Mouse (Mus musculus): ENCODE data around the gene 2310022A10Rik. TPM values are rescaled to one million over a fixed set of nuclear protein-coding genes. Genes with fewer than 3 reads are reported as not detected.

2310022A10Rik gene
- polyA plus RNA-seq, 1 experiment from 2014 or later, result 41.5 TPM

GRCm38 (mm10) chr7:27602161-27602560, 49.1 kb downstream of the 2310022A10Rik start:
- H3K9me3 ChIP-seq (replicated peaks; ENCODE audit: control insufficient read depth, low read length), result no peaks in the 10 kb centered on the region
- no peaks in the 10 kb centered on the region for H3K36me3 ChIP-seq (ENCODE audit: control insufficient read depth, insufficient read depth)
- ATAC-seq (replicated peaks; ENCODE audit: extremely low read depth, insufficient read depth, low FRiP score), result no peak
- H3K9ac ChIP-seq (ENCODE audit: low read length), result 0 out of 2 replicates have a peak overlapping the region, but pooled peaks have one; percentile 34
- H3K4me2 ChIP-seq (ENCODE audit: low read depth, low read length), result no peak overlapping the region
- WGBS, result 73% methylated on average over 2 of the region's 2 CpGs
- H3K27me3 ChIP-seq (ENCODE audit: control insufficient read depth, insufficient read depth, low read length), result no peaks in the 10 kb centered on the region
- no peak overlapping the region for H3K4me3 ChIP-seq (ENCODE audit: low read length)
- peaks cover 87% of the 10 kb centered on the region for H3K4me1 ChIP-seq (ENCODE audit: control insufficient read depth, insufficient read depth, low read length)
- H3K27ac ChIP-seq (ENCODE audit: low read length), result no peak overlapping the region

- Histone ChIP-seq H3K27ac (ENCODE audit: low read length) (no peak overlapping the region), H3K9me3 (replicated peaks; ENCODE audit: control insufficient read depth, low read length) (no peaks in the 10 kb centered on the region)
- WGBS, result 52% methylated on average over 7 of the region's 7 CpGs
Measured at GRCm38 (mm10) chr7:27602835-27603234, 49.8 kb downstream of the 2310022A10Rik start.

DNA sequence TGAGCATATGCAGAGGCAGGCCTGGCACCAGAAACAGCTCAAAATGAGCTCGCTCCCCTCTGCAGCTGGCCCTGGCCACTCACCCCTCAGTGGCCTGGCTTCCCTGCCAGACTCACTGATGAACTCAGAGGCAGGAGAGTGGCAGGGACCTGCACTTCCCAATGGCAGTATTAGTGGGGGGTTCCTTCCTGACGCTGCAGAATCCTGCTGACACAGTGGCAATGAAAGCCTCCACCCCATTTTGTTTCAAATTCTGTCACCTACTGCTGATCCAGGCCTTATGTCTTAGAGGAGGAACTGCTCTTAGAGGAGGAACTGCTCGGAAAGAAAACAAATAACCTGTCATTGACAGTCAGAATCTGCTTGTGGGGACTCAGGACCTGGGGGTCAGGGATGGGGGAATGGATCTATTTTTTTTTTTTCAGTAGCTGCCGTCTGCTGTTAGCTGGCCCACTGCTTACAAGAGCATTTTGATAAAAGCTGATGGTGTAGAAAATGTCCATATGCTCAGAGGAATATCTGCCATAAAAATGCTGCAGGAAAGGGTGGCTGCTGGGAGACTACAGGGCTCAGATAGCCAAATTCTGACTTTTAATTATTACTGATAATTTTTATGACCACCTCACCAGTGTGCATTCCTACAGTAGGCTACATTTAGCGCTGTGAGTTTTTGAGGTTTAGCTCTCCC, 51.8 kb downstream of the 2310022A10Rik start:
- H3K4me1 ChIP-seq (ENCODE audit: control insufficient read depth, insufficient read depth, low read length), result peaks cover 91% of the 10 kb centered on the region
- H3K27me3 ChIP-seq (ENCODE audit: control insufficient read depth, insufficient read depth, low read length), result no peaks in the 10 kb centered on the region
- no peaks in the 10 kb centered on the region for H3K9me3 ChIP-seq (replicated peaks; ENCODE audit: control insufficient read depth, low read length)
- no peak overlapping the region for H3K4me2 ChIP-seq (ENCODE audit: low read depth, low read length)
- peak overlapping the region; percentile 56 for H3K9ac ChIP-seq (ENCODE audit: low read length)
- peaks cover 4% of the 10 kb centered on the region; the same call in 1 of the 2 replicates for H3K36me3 ChIP-seq (ENCODE audit: control insufficient read depth, insufficient read depth)
- no peak overlapping the region for H3K4me3 ChIP-seq (ENCODE audit: low read length)
- WGBS, result 45% methylated on average over 5 of the region's 5 CpGs
- ATAC-seq (replicated peaks; ENCODE audit: extremely low read depth, insufficient read depth, low FRiP score), result no peak
- H3K27ac ChIP-seq (ENCODE audit: low read length), result peak overlapping the region; percentile 83

More at GRCm38 (mm10) chr7:27602835-27603234, 49.8 kb downstream of the 2310022A10Rik start:
- Histone ChIP-seq H3K4me3 (ENCODE audit: low read length) (no peak overlapping the region), H3K27me3 (ENCODE audit: control insufficient read depth, insufficient read depth, low read length) (no peaks in the 10 kb centered on the region), H3K36me3 (ENCODE audit: control insufficient read depth, insufficient read depth) (no peaks in the 10 kb centered on the region), H3K9ac (ENCODE audit: low read length) (peak overlapping the region; percentile 15; the same call in 1 of the 2 replicates), H3K4me1 (ENCODE audit: control insufficient read depth, insufficient read depth, low read length) (peaks cover 87% of the 10 kb centered on the region), H3K4me2 (ENCODE audit: low read depth, low read length) (no peak overlapping the region)
- ATAC-seq (replicated peaks; ENCODE audit: extremely low read depth, insufficient read depth, low FRiP score), result no peak

- Histone ChIP-seq H3K27me3 (ENCODE audit: control insufficient read depth, insufficient read depth, low read length) (no peaks in the 10 kb centered on the region), H3K36me3 (ENCODE audit: control insufficient read depth, insufficient read depth) (peaks cover 8% of the 10 kb centered on the region; the same call in 1 of the 2 replicates), H3K9ac (ENCODE audit: low read length) (peak overlapping the region; percentile 43), H3K4me3 (ENCODE audit: low read length) (no peak overlapping the region), H3K4me2 (ENCODE audit: low read depth, low read length) (peak overlapping the region; percentile 29), H3K9me3 (replicated peaks; ENCODE audit: control insufficient read depth, low read length) (no peaks in the 10 kb centered on the region), H3K4me1 (ENCODE audit: control insufficient read depth, insufficient read depth, low read length) (peaks cover 89% of the 10 kb centered on the region), H3K27ac (ENCODE audit: low read length) (peak overlapping the region; percentile 83)
- peak; percentile 39 for ATAC-seq (replicated peaks; ENCODE audit: extremely low read depth, insufficient read depth, low FRiP score)
- 46% methylated on average over 9 of the region's 9 CpGs for WGBS
Measured at GRCm38 (mm10) chr7:27605499-27606285, 52.7 kb downstream of the 2310022A10Rik start.

DNA sequence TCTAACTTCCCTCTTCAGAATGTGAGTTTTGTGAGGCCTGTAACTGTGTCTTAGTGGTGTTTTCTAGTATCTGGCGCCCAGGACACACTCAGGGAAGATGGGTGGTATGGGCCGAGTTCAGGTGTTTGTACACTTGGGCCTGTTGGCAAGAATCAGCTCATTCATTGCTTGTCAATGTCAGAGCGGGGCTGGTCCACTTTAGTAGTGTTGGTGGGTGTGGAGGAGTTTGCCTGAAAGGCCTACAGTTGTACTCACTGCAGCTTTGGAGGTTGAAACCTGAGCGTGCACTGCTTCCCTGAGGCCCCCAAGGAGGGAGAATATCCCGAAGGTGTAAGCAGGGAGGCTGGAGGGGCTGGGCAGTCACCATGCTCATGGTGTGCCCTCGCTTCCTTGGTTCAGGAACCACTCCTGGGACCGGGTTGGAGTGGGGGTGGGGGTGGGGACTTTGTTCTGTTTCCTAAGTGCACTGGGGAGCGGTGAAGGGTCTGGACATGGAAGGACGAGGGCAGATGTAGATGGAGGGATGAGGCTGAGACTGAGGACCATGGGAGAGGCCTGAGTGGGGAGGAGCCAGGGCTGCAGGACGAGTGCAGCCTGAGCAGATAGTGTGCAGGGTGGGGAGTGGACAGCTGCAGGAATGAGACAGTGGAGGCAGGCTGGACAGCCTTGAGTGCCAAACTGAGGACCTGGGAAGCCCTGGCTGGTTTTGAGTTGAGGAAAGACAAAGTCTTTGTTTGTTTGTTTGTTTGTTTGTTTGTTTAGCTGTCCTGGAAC, 53.6 kb downstream of the 2310022A10Rik start:
- Histone ChIP-seq H3K4me1 (ENCODE audit: control insufficient read depth, insufficient read depth, low read length) (peaks cover 80% of the 10 kb centered on the region), H3K4me2 (ENCODE audit: low read depth, low read length) (peak overlapping the region; percentile 34; the same call in 1 of the 2 replicates), H3K9me3 (replicated peaks; ENCODE audit: control insufficient read depth, low read length) (no peaks in the 10 kb centered on the region), H3K9ac (ENCODE audit: low read length) (peak overlapping the region; percentile 0; the same call in 1 of the 2 replicates), H3K27ac (ENCODE audit: low read length) (peak overlapping the region; percentile 83), H3K36me3 (ENCODE audit: control insufficient read depth, insufficient read depth) (peaks cover 11% of the 10 kb centered on the region; the same call in 1 of the 2 replicates), H3K27me3 (ENCODE audit: control insufficient read depth, insufficient read depth, low read length) (no peaks in the 10 kb centered on the region), H3K4me3 (ENCODE audit: low read length) (no peak overlapping the region)
- WGBS, result 52% methylated on average over 10 of the region's 10 CpGs
- no peak for ATAC-seq (replicated peaks; ENCODE audit: extremely low read depth, insufficient read depth, low FRiP score)

DNA sequence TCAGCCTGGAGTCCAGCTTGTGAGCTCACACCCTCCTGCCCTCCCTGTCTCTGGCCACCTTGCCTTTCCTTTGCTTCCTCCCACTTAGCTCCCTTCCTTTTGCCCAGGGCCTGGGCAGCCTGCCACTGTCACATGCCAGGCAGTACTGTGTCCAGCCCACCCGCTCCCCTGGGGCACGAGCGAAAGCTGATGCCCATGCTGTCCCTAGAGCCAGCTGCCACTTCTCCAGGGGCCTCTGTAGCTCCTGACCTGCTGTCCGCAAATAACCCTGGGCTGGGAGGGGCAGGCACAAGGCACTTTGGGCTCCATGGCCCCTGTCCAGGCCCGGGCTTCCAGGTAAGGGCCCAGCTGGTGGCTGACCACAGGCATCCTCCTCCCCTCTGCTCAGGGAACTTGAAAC, 54.5 kb downstream of the 2310022A10Rik start:
- 30% methylated on average over 5 of the region's 5 CpGs for WGBS
- Histone ChIP-seq H3K9me3 (replicated peaks; ENCODE audit: control insufficient read depth, low read length) (no peaks in the 10 kb centered on the region), H3K27me3 (ENCODE audit: control insufficient read depth, insufficient read depth, low read length) (no peaks in the 10 kb centered on the region), H3K4me3 (ENCODE audit: low read length) (no peak overlapping the region), H3K4me2 (ENCODE audit: low read depth, low read length) (peak overlapping the region; percentile 34; the same call in 1 of the 2 replicates), H3K4me1 (ENCODE audit: control insufficient read depth, insufficient read depth, low read length) (peaks cover 72% of the 10 kb centered on the region), H3K36me3 (ENCODE audit: control insufficient read depth, insufficient read depth) (peaks cover 11% of the 10 kb centered on the region; the same call in 1 of the 2 replicates), H3K9ac (ENCODE audit: low read length) (peak overlapping the region; percentile 49), H3K27ac (ENCODE audit: low read length) (peak overlapping the region; percentile 76)
- ATAC-seq (replicated peaks; ENCODE audit: extremely low read depth, insufficient read depth, low FRiP score), result peak; percentile 76

GRCm38 (mm10) chr7:27608130-27608529, 55.1 kb downstream of the 2310022A10Rik start:
- no peak for ATAC-seq (replicated peaks; ENCODE audit: extremely low read depth, insufficient read depth, low FRiP score)
- Histone ChIP-seq H3K9ac (ENCODE audit: low read length) (peak overlapping the region; percentile 49; the same call in 1 of the 2 replicates), H3K4me3 (ENCODE audit: low read length) (no peak overlapping the region), H3K4me2 (ENCODE audit: low read depth, low read length) (no peak overlapping the region), H3K4me1 (ENCODE audit: control insufficient read depth, insufficient read depth, low read length) (peaks cover 71% of the 10 kb centered on the region), H3K27ac (ENCODE audit: low read length) (peak overlapping the region; percentile 76), H3K9me3 (replicated peaks; ENCODE audit: control insufficient read depth, low read length) (no peaks in the 10 kb centered on the region), H3K27me3 (ENCODE audit: control insufficient read depth, insufficient read depth, low read length) (no peaks in the 10 kb centered on the region), H3K36me3 (ENCODE audit: control insufficient read depth, insufficient read depth) (peaks cover 11% of the 10 kb centered on the region; the same call in 1 of the 2 replicates)
- WGBS, result 85% methylated on average over 3 of the region's 3 CpGs

GRCm38 (mm10) chr7:27609285-27609684, 56.3 kb downstream of the 2310022A10Rik start:
- Histone ChIP-seq H3K4me1 (ENCODE audit: control insufficient read depth, insufficient read depth, low read length) (peaks cover 72% of the 10 kb centered on the region), H3K27me3 (ENCODE audit: control insufficient read depth, insufficient read depth, low read length) (no peaks in the 10 kb centered on the region), H3K9ac (ENCODE audit: low read length) (0 out of 2 replicates have a peak overlapping the region, but pooled peaks have one; percentile 3), H3K36me3 (ENCODE audit: control insufficient read depth, insufficient read depth) (peaks cover 11% of the 10 kb centered on the region; the same call in 1 of the 2 replicates), H3K9me3 (replicated peaks; ENCODE audit: control insufficient read depth, low read length) (no peaks in the 10 kb centered on the region), H3K4me2 (ENCODE audit: low read depth, low read length) (0 out of 2 replicates have a peak overlapping the region, but pooled peaks have one; percentile 2), H3K4me3 (ENCODE audit: low read length) (no peak overlapping the region), H3K27ac (ENCODE audit: low read length) (peak overlapping the region; percentile 26)
- 0 out of 2 replicates have a peak, but pooled peaks have one; percentile 24 for ATAC-seq (replicated peaks; ENCODE audit: extremely low read depth, insufficient read depth, low FRiP score)
- WGBS, result 29% methylated on average over 4 of the region's 4 CpGs

Measured in heart, embryonic 16.5 days (tissue).